Mouse (Mus musculus) erythroid progenitor cell, adult 5-6 weeks (primary cell): ENCODE data around the gene Bin2. TPM values are rescaled to one million over a fixed set of nuclear protein-coding genes. Genes with fewer than 3 reads are reported as not detected.
A peak's percentile ranks its signal among the peaks of the same experiment; 100 is the strongest.
"Not testable (repeated sequence)": the region's sequence is repeated elsewhere in the genome, so short reads cannot be mapped to it uniquely, and the experiment has no call there.

Experiments used
- ATAC-seq: replicated peaks from 2 replicates; pipeline ENCODE4 v1.8.0; 2016; ENCODE audit warnings: moderate number of reproducible peaks, mild to moderate bottlenecking, moderate TSS enrichment, inconsistent platforms; ENCODE audit not compliant: poor library complexity, low FRiP score, severe bottlenecking
- total RNA-seq, 2 experiments: library from RNA; stranded (forward) in 1 of 2; stranded (reverse) in 1 of 2; fragments of 150-400 nt in 1 of 2; fragments of 186-747, 209-891 nt in 1 of 2; gene quantifications; 2 replicates each; pipeline versions ENCODE4 v1.2.3 to v1.2.4; 2015 to 2017; ENCODE audit warnings: low replicate concordance in 2 of 2

The Bin2 gene
- total RNA-seq, 2 experiments from 2014 or later = 18.3 to 29.8 TPM

DNA sequence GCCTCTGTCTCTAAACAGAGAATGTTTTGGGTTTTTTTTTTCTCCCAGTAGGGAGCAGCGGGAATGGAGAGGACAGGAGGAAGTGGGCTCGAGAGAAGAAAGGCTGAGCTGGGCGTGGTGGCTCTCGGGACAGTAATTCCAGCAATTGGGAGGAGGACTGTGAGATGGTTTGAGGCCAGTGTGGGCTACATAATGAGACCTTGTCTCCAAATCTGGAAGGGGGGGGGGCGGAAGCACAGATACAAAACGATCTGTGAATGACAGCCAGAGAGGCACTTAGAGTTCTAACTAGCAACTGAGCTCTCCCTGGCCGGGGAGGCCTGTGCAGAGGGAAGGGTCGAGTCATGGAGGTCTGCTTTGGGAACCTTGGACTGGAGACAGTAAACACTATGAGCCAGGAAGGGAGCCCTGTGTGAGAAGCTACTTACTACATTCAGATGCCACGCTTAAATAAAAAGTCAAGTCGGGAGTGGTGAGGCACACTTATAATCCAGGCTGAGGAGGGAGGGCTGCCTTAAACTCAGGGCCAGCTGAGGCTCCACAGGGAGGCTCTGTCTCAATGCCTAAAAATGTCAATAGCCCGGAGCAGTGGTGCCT is 41.5 kb downstream of the Bin2 start:
- ATAC-seq = no peak

GRCm38 (mm10) chr15:100627287-100627686 is 42.1 kb downstream of the Bin2 start:
- ATAC-seq = no peak

- no peak for ATAC-seq
Observed at GRCm38 (mm10) chr15:100624435-100624834, 44.9 kb downstream of the Bin2 start.

DNA sequence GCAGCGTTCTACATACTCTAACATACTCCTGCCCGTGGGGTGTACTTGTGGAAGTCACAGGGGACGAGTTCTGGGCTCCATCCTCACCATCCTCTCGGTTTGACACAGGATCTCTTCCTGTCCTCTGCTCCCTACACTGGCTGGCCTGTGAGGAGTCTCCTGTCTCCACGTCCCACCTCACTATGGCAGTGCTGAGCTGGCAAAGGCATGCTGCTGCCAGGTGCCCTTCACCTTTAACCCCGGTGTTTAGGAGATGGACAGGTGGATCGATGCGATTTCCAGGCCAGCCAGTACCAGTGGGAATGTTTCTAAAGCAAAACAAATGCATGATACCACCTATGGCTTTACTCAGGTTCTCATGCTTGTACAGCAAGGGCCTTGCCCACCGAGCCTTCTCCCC is 45.6 kb downstream of the Bin2 start:
- no peak for ATAC-seq

GRCm38 (mm10) chr15:100622164-100622563 is 47.2 kb downstream of the Bin2 start:
- ATAC-seq = no peak

GRCm38 (mm10) chr15:100621671-100622070 is 47.7 kb downstream of the Bin2 start:
- not testable (repeated sequence) for ATAC-seq

DNA sequence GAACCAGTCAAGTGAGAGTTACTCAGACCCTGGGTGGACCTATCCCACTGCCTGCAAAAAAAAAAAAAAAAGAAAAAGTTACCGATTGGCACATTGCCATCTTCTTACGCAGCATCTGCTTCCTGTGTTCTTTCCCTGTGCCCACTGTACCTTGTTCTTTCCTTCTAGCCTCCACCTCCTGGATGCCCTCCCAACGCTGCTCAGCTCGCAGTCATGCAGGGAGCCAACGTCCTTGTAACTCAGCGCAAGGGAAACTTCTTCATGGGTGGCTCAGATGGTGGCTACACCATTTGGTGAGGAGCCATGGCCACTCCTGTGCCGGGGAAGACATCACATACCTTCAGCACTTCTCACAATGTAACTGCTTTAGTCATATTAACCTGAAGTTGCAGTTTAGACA is 50.2 kb downstream of the Bin2 start:
- ATAC-seq = no peak

DNA sequence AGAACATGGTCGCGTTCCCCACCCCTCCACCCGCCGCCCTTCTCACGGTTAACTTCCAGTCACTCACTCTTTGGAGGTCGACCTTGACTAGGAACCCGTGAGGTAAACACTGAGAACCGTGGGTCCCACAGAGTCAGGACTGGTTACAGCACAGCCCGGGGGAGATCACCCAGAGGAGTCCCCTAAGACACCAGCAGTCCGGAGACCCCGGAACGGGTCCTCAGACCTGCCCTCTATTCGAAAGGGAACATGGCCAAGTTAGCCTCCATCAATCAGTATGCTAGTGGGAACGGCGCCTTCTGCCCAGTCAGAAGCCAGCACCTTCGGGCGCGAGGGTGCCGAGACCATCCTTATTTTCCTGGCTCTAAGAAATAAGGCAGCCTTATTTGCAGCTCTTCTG is 53.1 kb downstream of the Bin2 start:
- no peak for ATAC-seq

DNA sequence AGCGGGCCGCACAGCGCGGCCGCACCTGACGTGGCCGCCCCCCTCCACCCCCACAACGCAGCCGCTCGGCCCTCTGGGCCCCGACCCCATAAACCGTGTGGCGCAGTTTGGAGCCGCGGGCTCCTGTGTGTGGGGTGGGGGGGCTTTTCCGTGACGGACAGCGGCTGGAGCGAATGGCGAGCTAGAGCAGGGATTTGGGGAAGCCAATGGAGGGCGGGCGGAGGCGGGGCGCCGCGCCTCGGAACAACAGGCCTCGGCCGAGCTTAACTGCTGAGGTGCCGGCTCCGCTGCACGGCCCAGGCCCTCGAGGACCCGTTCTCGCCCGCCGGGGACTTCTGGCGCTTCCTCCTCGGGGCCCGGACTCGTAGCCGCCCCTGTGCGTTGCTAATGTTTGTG is 53.5 kb downstream of the Bin2 start:
- peak; percentile 55 for ATAC-seq

GRCm38 (mm10) chr15:100614996-100615824 is 54.1 kb downstream of the Bin2 start, which contains the start of gene Dazap2:
Gene Dazap2 (plus strand): TSS chr15:100615349.
- peak; percentile 74 for ATAC-seq

DNA sequence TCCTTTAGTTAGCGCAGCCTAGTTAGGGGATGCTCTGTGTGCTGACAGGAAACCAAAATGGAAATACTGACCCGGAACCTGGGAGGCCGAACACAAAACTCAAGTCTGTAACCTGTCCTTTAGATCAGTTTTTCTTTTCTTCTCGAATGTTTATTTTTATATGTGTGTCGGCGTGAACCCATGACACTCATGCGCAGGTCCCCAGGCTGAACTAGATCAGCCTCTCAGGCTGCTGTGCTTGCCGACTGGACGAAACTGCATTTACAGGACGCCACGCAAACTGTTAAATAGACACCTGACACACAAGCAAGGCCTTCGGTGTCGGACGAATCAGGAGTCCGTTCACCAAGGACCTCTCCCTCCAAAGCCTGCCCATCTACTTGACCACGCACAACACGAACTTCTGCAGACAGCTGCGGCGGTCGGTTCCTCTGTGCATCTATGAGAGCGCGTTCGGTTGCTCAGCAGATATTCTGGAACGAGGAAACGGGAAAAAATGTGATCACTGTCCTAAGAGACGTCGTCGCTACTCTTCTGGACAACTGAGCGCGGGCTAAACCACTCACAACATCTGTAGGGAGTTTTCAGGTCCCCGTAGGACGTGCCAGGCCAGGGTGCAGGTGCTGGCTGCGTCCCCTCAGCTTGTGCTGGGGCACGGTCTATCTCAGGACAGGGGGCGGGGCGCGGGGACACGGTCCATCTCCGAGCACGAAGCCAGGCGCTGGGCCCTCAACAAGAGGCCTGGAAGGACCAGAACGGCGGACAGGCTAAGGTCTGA is 54.9 kb downstream of the Bin2 start:
- peak; percentile 64 for ATAC-seq

DNA sequence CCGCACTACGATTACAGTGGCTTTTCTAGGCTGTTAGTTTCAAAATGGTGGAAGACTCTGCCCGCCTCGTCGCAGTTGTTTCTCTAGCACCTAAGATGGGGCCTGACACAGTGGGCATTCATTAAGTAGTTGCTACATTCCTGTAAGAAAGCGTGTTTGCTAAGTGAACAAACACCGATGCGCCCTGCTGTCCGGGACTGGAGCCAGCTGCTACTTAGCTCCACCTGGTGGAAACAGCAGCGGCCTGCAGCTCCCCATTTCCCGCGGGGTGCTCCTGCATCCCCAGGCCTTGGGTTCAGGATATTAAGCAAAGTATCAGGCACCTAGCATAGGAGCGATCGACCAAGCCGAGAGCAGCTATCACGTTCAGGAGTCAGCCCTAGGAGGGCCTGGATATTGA is 55.8 kb downstream of the Bin2 start:
- peak; percentile 58 for ATAC-seq

- no peak for ATAC-seq
Observed at GRCm38 (mm10) chr15:100612432-100612831, 56.9 kb downstream of the Bin2 start.

DNA sequence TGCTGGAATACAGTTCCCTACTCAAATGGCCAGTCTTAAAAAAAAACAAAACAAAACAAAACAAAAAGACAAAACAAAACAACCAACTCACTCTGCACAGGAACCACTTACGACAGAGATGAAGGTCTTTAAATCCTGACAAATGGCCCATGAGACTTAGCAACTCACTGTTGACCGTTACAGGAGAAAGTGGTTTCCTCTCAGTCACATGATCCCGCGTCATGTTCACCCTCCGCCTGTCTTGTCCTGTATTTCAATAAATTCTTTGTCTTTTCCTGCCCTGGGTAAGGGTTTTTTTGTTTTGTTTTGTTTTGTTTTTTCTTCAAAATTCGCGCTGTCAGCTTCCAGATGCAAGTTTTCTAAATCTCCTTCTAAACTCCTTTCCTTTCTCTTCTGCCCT is 57.4 kb downstream of the Bin2 start:
- ATAC-seq = no peak

DNA sequence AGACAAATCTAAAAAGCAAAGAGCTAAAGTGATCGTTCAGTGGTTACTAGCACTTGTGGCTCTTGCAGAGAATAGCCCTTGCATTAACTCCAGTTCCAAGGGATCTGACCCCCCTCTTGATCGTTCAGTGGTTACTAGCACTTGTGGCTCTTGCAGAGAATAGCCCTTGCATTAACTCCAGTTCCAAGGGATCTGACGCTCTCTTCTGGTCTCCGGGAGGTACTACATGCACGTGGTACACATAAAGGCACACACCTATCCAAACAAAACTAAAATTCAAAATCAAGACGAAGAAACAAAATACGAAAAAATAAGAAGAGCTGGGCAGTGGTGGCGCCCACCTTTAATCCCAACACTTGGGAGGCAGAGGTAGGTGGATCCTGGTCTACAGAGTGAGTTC is 62.7 kb downstream of the Bin2 start:
- not testable (repeated sequence) for ATAC-seq

DNA sequence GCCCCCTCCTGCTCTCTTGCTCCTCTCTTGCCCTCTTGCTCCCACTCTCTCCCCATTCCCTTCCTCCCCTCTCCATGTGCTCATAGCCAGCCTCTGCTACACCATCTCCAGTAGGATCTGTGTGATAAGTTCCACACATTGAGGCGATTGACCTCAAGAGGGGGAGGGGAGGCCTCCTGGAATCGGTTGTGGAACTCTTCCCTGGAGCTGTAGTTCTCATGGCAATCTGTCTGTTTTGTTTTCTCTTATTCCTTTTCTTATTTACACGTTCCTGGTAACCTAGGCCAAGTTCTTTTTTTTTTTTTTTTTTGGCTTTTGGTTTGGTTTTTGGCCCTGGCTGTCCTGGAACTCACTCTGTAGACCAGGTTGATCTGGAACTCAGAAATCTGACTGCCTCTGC is 67.7 kb downstream of the Bin2 start:
- ATAC-seq = no peak

GRCm38 (mm10) chr15:100600696-100601272 is 68.6 kb downstream of the Bin2 start:
- ATAC-seq = no peak

GRCm38 (mm10) chr15:100600047-100600695 is 69.2 kb downstream of the Bin2 start:
- no peak for ATAC-seq

DNA sequence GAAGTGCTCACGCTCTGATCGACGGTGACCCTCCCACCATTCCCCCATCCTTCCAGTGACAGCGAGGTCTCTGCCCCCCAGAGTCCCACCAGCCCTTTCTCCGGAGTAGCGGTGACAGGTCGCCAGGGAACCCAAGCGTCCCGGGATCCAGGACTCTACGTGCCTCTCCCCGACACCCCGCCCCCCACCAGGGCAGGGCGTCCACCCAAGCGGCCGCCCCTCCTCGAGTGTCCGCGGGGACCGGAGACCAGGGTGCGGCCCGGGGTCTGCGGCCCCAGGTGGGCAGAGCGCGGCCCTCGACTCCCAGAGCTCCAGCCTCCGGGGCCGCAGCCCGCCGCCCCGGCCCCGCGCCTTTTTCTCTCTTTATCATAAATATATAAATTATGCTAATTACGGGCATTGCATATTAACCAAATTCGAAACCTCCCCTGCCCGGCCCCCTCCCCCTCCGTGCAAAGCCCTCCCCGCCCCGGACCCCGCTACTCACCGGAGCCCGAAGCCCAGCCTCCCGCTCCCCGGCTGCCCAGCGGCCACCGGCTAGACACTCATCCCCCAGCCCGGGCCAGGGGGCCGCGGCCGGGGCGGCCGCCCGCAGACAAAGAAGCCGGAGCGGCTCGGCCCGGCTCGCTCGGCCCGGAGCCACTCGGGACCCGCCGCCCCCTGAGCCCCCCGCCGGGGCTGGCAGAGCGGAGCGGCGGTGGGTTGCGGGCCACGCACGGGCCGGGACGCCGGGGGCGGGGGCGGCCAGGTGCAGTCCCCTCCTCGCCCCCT is 69.9 kb downstream of the Bin2 start, which contains the start of gene Pou6f1:
Pou6f1 (minus strand) TSS at position 709 of the 771 bp plus-strand sequence.
- ATAC-seq = no peak
